Comparison of ENCODE assay signal across 9 mouse cellular contexts in the genomic region with DNA sequence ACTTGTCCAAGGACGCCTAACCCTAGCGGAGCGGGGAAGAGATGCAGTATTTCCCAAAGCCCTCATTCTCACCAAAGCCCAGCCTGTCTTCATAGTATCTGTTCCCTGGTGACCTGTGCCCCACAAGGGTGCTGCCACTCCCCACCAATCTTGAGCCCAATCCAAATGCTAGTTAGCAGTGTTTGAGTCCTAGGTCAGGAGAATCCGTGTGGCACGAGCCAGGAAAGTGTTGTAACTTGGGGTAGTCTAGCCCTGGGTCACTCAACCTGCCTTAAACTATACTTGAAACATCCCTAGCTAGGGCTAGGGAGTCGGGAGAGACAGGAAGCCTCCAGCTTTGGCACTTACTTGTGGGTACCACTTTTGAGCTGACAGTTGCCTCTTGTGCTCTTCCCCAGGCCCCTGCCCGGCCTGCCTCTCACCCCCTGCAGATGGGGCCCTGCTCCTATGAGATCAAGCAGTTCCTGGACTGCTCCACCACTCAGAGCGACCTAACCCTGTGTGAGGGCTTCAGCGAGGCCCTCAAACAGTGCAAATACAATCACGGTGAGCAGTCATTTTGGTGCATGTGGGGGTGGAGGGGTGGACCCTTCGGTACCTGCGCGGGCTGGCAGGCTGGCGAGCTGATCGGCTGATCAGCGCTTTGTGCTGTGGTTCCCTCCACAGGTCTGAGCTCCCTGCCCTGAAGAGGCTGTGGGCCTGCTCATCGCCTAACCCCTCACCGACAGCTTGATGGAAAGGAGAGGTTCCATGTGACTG. TPM values are rescaled to one million over a fixed set of nuclear protein-coding genes. Genes with fewer than 3 reads are reported as not detected.
DNase-seq lines count a peak whose midpoint lies in the region; ATAC-seq and TF ChIP-seq lines count a peak whose summit lies in the region.
"Had no signal": no experiment of that assay in that cellular context is flagged by ENCODE, and none has a peak within 500 bp of the region (broad histone marks: within the 10 kb centered on the region; RNA-seq: fewer than 3 reads in every experiment).

No protein-coding gene starts in this region.

- H3K4me3 ChIP-seq in heart, embryonic 14.5 days (ENCODE audit: control insufficient read depth in 1 of 2, insufficient read depth in 1 of 2, low read depth in 1 of 2, low read length in 2 of 2) = peak overlapping the region; percentile 40 to 72
- H3K4me3 ChIP-seq in C2C12 (ENCODE audit: insufficient read depth, poor library complexity, severe bottlenecking) (no peak overlapping the region), MEL (ENCODE audit: control insufficient read depth in 1 of 2, insufficient read depth in 1 of 2, low read depth in 2 of 2, low read length in 2 of 2) (no peak overlapping the region)
- peak overlapping the region; percentile 81 for H3K4me3 ChIP-seq in liver, embryonic 11.5 days (ENCODE audit: low read depth, low read length)

- H3K9ac ChIP-seq in heart, embryonic 14.5 days (ENCODE audit: low read length) = peak overlapping the region; percentile 92
- peak overlapping the region; percentile 16 for H3K9ac ChIP-seq in MEL (ENCODE audit: control insufficient read depth, low read depth, low read length, poor library complexity, severe bottlenecking)
- no peak overlapping the region for H3K9ac ChIP-seq in liver, embryonic 11.5 days (ENCODE audit: low read depth, low read length)

- WGBS in heart, embryonic 14.5 days = 30% methylated on average over 18 of the region's 18 CpGs
- 50% methylated on average over 18 of the region's 18 CpGs for WGBS in liver, embryonic 11.5 days

- no peak for TF ChIP-seq EP300 in MEL (IDR thresholded peaks at IDR 0.05; ENCODE audit: low read depth in 1 of 2, low read length in 2 of 2)

- intact Hi-C loops in heart, postnatal 10 days (cut with DNase I) = no loop called here

- peak overlapping the region; percentile 62 for H3K4me2 ChIP-seq in heart, embryonic 14.5 days (ENCODE audit: low read length)
- peak overlapping the region; percentile 96 for H3K4me2 ChIP-seq in liver, embryonic 11.5 days

- H3K36me3 ChIP-seq in heart, embryonic 14.5 days (ENCODE audit: control insufficient read depth, insufficient read depth, low read length) = peaks cover 12% of the 10 kb centered on the region; the same call in 1 of the 2 replicates
- no peaks in the 10 kb centered on the region for H3K36me3 ChIP-seq in C2C12 (ENCODE audit: control insufficient read depth, insufficient read depth)
- H3K36me3 ChIP-seq in MEL (ENCODE audit: control insufficient read depth in 1 of 2, insufficient read depth in 2 of 2, low read length in 2 of 2) = peaks cover 0 to 34% of the 10 kb centered on the region in 2 experiments; a peak in 2 of 4 replicates
- no peaks in the 10 kb centered on the region for H3K36me3 ChIP-seq in liver, embryonic 11.5 days (ENCODE audit: control insufficient read depth, insufficient read depth, low read length)
- H3K36me3 ChIP-seq: midbrain, embryonic 12.5 days had no signal

- no peak for DNase-seq in heart, postnatal 10 days
- peak; percentile 37 for DNase-seq in MEL (ENCODE audit: low read depth, low spot score)
- DNase-seq in liver, embryonic 11.5 days (ENCODE audit: low spot score) = no peak
- no peak for DNase-seq in ovary, postnatal 36 days (ENCODE audit: low spot score)

- no peaks in the 10 kb centered on the region for H3K27me3 ChIP-seq in heart, embryonic 14.5 days (ENCODE audit: control insufficient read depth, insufficient read depth, low read length)
- no peaks in the 10 kb centered on the region for H3K27me3 ChIP-seq in C2C12 (ENCODE audit: control insufficient read depth, insufficient read depth, insufficient read length)
- H3K27me3 ChIP-seq in MEL (ENCODE audit: control insufficient read depth in 1 of 2, insufficient read depth in 2 of 2, low read length in 2 of 2) = no peaks in the 10 kb centered on the region
- peaks cover 18% of the 10 kb centered on the region for H3K27me3 ChIP-seq in liver, embryonic 11.5 days (replicated peaks; ENCODE audit: control insufficient read depth, insufficient read depth, low read length)

- no peaks in the 10 kb centered on the region for H3K79me3 ChIP-seq in C2C12 (ENCODE audit: low read depth)

- peaks cover 11 to 18% of the 10 kb centered on the region in 2 experiments for H3K4me1 ChIP-seq in heart, embryonic 14.5 days (ENCODE audit: control insufficient read depth in 2 of 2, insufficient read depth in 2 of 2, low read length in 2 of 2)
- H3K4me1 ChIP-seq in MEL (ENCODE audit: control insufficient read depth in 1 of 2, insufficient read depth in 2 of 2, low read length in 2 of 2) = peaks cover 16 to 37% of the 10 kb centered on the region in 2 experiments
- H3K4me1 ChIP-seq in liver, embryonic 11.5 days (replicated peaks; ENCODE audit: control insufficient read depth, insufficient read depth, low read length) = peaks cover 53% of the 10 kb centered on the region

- H3ac ChIP-seq in C2C12 (ENCODE audit: control insufficient read depth, insufficient read length, low read depth) = peak overlapping the region; percentile 4

- H3K79me2 ChIP-seq in C2C12 (ENCODE audit: control insufficient read depth, insufficient read depth) (no peaks in the 10 kb centered on the region), MEL (ENCODE audit: control insufficient read depth, insufficient read depth, low read length, poor library complexity) (peaks cover 9% of the 10 kb centered on the region)

- no peak for TF ChIP-seq CTCF in C2C12 (IDR thresholded peaks at IDR 0.05; ENCODE audit: control insufficient read depth, insufficient read depth, insufficient read length)
- no peak for TF ChIP-seq CTCF in MEL (IDR thresholded peaks at IDR 0.05 in 2 of 3, conservative IDR thresholded peaks at IDR 0.05 in 1 of 3; ENCODE audit: control insufficient read depth in 1 of 3, insufficient read depth in 1 of 3, low read depth in 2 of 3, low read length in 3 of 3, poor library complexity in 1 of 3, severe bottlenecking in 1 of 3)

- TF ChIP-seq POLR2A in MEL (IDR thresholded peaks at IDR 0.05; ENCODE audit: control insufficient read depth in 1 of 2, insufficient read depth in 1 of 2, low read depth in 1 of 2, low read length in 2 of 2, poor library complexity in 1 of 2) = no peak

- no peak for ATAC-seq in heart, embryonic 14.5 days (ENCODE audit: insufficient number of reproducible peaks, insufficient read depth, low FRiP score, low read depth)
- ATAC-seq in liver, embryonic 11.5 days (replicated peaks; ENCODE audit: low FRiP score) = no peak
- ATAC-seq in monocyte, adult 5-6 weeks (replicated peaks; ENCODE audit: insufficient number of reproducible peaks, low FRiP score, low TSS enrichment, poor library complexity, severe bottlenecking) = no peak

- H3K9me3 ChIP-seq in heart, embryonic 14.5 days (ENCODE audit: control insufficient read depth, low read length) = no peaks in the 10 kb centered on the region
- no peaks in the 10 kb centered on the region for H3K9me3 ChIP-seq in MEL (replicated peaks; ENCODE audit: insufficient read depth, low read length)
- H3K9me3 ChIP-seq in liver, embryonic 11.5 days (ENCODE audit: control insufficient read depth, low read length) = no peaks in the 10 kb centered on the region
- H3K9me3 ChIP-seq: midbrain, embryonic 12.5 days had no signal

- no peak overlapping the region for H3K27ac ChIP-seq in heart, embryonic 14.5 days (replicated peaks in 1 of 2; ENCODE audit: control insufficient read depth in 1 of 2, insufficient read depth in 1 of 2, low read depth in 2 of 2, low read length in 2 of 2)
- peak overlapping the region; percentile 17; the same call in 1 of the 2 replicates for H3K27ac ChIP-seq in MEL (ENCODE audit: control insufficient read depth, low read depth, low read length)
- H3K27ac ChIP-seq in liver, embryonic 11.5 days (ENCODE audit: low read depth, low read length) = no peak overlapping the region
- H3K27ac ChIP-seq: midbrain, embryonic 12.5 days had no signal

- no peak for TF ChIP-seq RAD21 in MEL (IDR thresholded peaks at IDR 0.05; ENCODE audit: low read depth, low read length)

RNA-seq across cellular contexts. Expression of gene Mmp11, which starts 0.8 kb away (rescaled TPM):
- polyA plus RNA-seq in heart, embryonic 14.5 days (2014; fragmentation: Nextera tagmentation; extraction: Ambion mirVana) = 23.4 and 25.1 TPM in 2 replicates
- 1 to 10 TPM; 8.6 to 9.9 TPM for total RNA-seq in heart, postnatal 10 days (2021)
- polyA plus RNA-seq in C2C12 (2012; fragmentation: generic; extraction: Trizol) = 53.2 TPM
- total RNA-seq in MEL (2012; rRNA removed) = 1.3 and 1.5 TPM in 2 replicates
- polyA plus RNA-seq in MEL (2012; ENCODE audit: insufficient read depth in 1 of 2, insufficient read length in 2 of 2, low read depth in 1 of 2, low replicate concordance in 2 of 2, missing spikeins in 1 of 2) = 1 to 10 TPM in 1 of 2 experiments, not detected in 1; 5.9 TPM
- polyA plus RNA-seq in liver, embryonic 11.5 days (2014; fragmentation: Nextera tagmentation; extraction: Ambion mirVana) = 15.2 and 16.6 TPM in 2 replicates
- 1.1 TPM in 1 of 3 replicates, not detected in the others for total RNA-seq in monocyte, adult 5-6 weeks (2017)

RNA-seq across cellular contexts. Expression of gene Gm867, which starts 3.4 kb away (rescaled TPM):
- polyA plus RNA-seq in heart, embryonic 14.5 days (2014; fragmentation: Nextera tagmentation; extraction: Ambion mirVana) = 0.28 and 0.57 TPM in 2 replicates
- total RNA-seq in heart, postnatal 10 days (2021) = not detected
- polyA plus RNA-seq in C2C12 (2012; fragmentation: generic; extraction: Trizol) = 0.35 TPM
- 0.08 and 0.26 TPM in 2 replicates for total RNA-seq in MEL (2012; rRNA removed)
- 1 to 10 TPM in 1 of 2 experiments, not detected in 1; 1.6 TPM for polyA plus RNA-seq in MEL (2012; ENCODE audit: insufficient read depth in 1 of 2, insufficient read length in 2 of 2, low read depth in 1 of 2, low replicate concordance in 2 of 2, missing spikeins in 1 of 2)
- polyA plus RNA-seq in liver, embryonic 11.5 days (2014; fragmentation: Nextera tagmentation; extraction: Ambion mirVana) = 3.2 and 3.4 TPM in 2 replicates
- total RNA-seq in monocyte, adult 5-6 weeks (2017) = 2.2 TPM in 1 of 3 replicates, not detected in the others
- total RNA-seq: hematopoietic stem cell, adult 5-6 weeks had no signal

RNA-seq across cellular contexts. Expression of gene Chchd10, which starts 4.2 kb away (rescaled TPM):
- polyA plus RNA-seq in heart, embryonic 14.5 days (2014; fragmentation: Nextera tagmentation; extraction: Ambion mirVana) = 647 and 682 TPM in 2 replicates
- 1,000 to 10,000 TPM; 1,157 to 1,242 TPM for total RNA-seq in heart, postnatal 10 days (2021)
- polyA plus RNA-seq in C2C12 (2012; fragmentation: generic; extraction: Trizol) (91.1 TPM), MEL (2012; ENCODE audit: insufficient read depth in 1 of 2, insufficient read length in 2 of 2, low read depth in 1 of 2, low replicate concordance in 2 of 2, missing spikeins in 1 of 2) (100 to 1,000 TPM in 1 of 2 experiments, not detected in 1; 428 TPM)
- total RNA-seq in MEL (2012; rRNA removed) = 143 and 158 TPM in 2 replicates
- 103 and 113 TPM in 2 replicates for polyA plus RNA-seq in liver, embryonic 11.5 days (2014; fragmentation: Nextera tagmentation; extraction: Ambion mirVana)
- total RNA-seq in monocyte, adult 5-6 weeks (2017) = 1.4 to 5.9 TPM (median 5.8 TPM) in 3 replicates

RNA-seq across cellular contexts. Expression of gene Vpreb3, which starts 5.8 kb away (rescaled TPM):
- 0.46 and 0.58 TPM in 2 replicates for polyA plus RNA-seq in heart, embryonic 14.5 days (2014; fragmentation: Nextera tagmentation; extraction: Ambion mirVana)
- total RNA-seq in heart, postnatal 10 days (2021) = under 1 TPM in 1 of 2 experiments, not detected in 1; 0.53 TPM
- polyA plus RNA-seq in C2C12 (2012; fragmentation: generic; extraction: Trizol) = 0.13 TPM
- total RNA-seq in MEL (2012; rRNA removed) = 0.27 TPM in 1 of 2 replicates, not detected in the other
- under 1 TPM in 1 of 2 experiments, not detected in 1; 0.88 TPM for polyA plus RNA-seq in MEL (2012; ENCODE audit: insufficient read depth in 1 of 2, insufficient read length in 2 of 2, low read depth in 1 of 2, low replicate concordance in 2 of 2, missing spikeins in 1 of 2)
- 0.52 and 0.96 TPM in 2 replicates for polyA plus RNA-seq in liver, embryonic 11.5 days (2014; fragmentation: Nextera tagmentation; extraction: Ambion mirVana)
- total RNA-seq in monocyte, adult 5-6 weeks (2017) = 0.87 to 5.0 TPM (median 1.2 TPM) in 3 replicates
- total RNA-seq: hematopoietic stem cell, adult 5-6 weeks had no signal

RNA-seq across cellular contexts. Expression of gene Smarcb1, which starts 15.7 kb away (rescaled TPM):
- polyA plus RNA-seq in heart, embryonic 14.5 days (2014; fragmentation: Nextera tagmentation; extraction: Ambion mirVana) = 99.1 and 103 TPM in 2 replicates
- 10 to 100 TPM; 41.3 to 44.8 TPM for total RNA-seq in heart, postnatal 10 days (2021)
- polyA plus RNA-seq in C2C12 (2012; fragmentation: generic; extraction: Trizol) = 133 TPM
- total RNA-seq in MEL (2012; rRNA removed) = 91.6 and 91.8 TPM in 2 replicates
- 1,000 to 10,000 TPM in 1 of 2 experiments, 100 to 1,000 TPM in 1; 117 to 2,689 TPM for polyA plus RNA-seq in MEL (2012; ENCODE audit: insufficient read depth in 1 of 2, insufficient read length in 2 of 2, low read depth in 1 of 2, low replicate concordance in 2 of 2, missing spikeins in 1 of 2)
- polyA plus RNA-seq in liver, embryonic 11.5 days (2014; fragmentation: Nextera tagmentation; extraction: Ambion mirVana) = 157 and 162 TPM in 2 replicates
- total RNA-seq in monocyte, adult 5-6 weeks (2017) = 16.2 to 31.0 TPM (median 19.4 TPM) in 3 replicates

Comparison
In these comparisons a context has a peak if more than half of its experiments do, and no peak if none do; other contexts are left out.
1. H3K4me3 ChIP-seq: peak in heart, embryonic 14.5 days (2 of 2) and liver, embryonic 11.5 days (single experiment); none in C2C12 (single experiment) and MEL (0 of 2).